Mouse (Mus musculus): ENCODE measurements around the gene Banf2.

DNA sequence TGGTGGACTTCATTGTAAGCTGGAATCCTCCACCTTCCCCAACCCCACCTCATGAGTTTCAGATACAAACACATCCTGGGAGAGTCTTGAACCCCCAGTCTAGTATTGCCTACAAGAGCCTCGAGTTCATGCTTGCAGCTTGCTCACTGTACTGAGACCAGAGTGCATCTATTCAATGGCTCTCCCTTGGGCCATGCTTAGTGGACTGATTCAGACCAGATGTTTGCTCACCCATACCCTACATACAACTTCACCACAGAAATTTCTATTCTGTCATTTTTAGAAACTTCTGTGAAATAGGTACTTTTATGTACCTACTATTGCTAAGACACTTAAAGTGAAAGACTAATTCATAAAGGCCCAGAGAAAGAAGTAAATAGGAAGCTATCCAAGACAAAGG is 39.9 kb upstream of the Banf2 start:
- TF ChIP-seq CTCF (IDR thresholded peaks at IDR 0.05; ENCODE audit: borderline replicate concordance, insufficient read depth, low read depth, low read length), result no peak
- no peak for TF ChIP-seq POLR2A (IDR thresholded peaks at IDR 0.05; ENCODE audit: borderline replicate concordance, insufficient read depth, low read length)
